Mouse (Mus musculus) intestine, postnatal 0 days (tissue): ENCODE measurements around the gene Fam184a. TPM values are rescaled to one million over a fixed set of nuclear protein-coding genes. Genes with fewer than 3 reads are reported as not detected.

Experiments
- ATAC-seq: fragments of 200-750 bp; cut with Nextera tagmentation; 2 replicates; pipeline ENCODE4 v1.8.0; 2017; ENCODE audit warnings: mild to moderate bottlenecking, moderate TSS enrichment, moderate library complexity
- H3K27ac ChIP-seq: fragments of 300-500 bp; sonication (generic); 2 replicates; pipeline ENCODE4 v1.5.1; 2014; ENCODE audit warnings: mild to moderate bottlenecking, low read depth, low read length, moderate library complexity
- H3K27me3 ChIP-seq: fragments of 300-500 bp; sonication (generic); replicated peaks from 2 replicates; pipeline ENCODE4 v1.6.1; 2014; ENCODE audit warnings: low read length, mixed read lengths; ENCODE audit not compliant: control insufficient read depth, insufficient read depth
- H3K36me3 ChIP-seq: fragments of 300-500 bp; sonication (generic); 2 replicates; pipeline ENCODE4 v1.6.1; 2014; ENCODE audit warnings: mild to moderate bottlenecking, moderate library complexity; ENCODE audit not compliant: control insufficient read depth, insufficient read depth
- H3K4me1 ChIP-seq: fragments of 300-500 bp; sonication (generic); replicated peaks from 2 replicates; pipeline ENCODE4 v1.6.1; 2014; ENCODE audit warnings: antibody characterized with exemption, low read length, mixed read lengths; ENCODE audit not compliant: control insufficient read depth, insufficient read depth
- H3K4me2 ChIP-seq: fragments of 300-500 bp; sonication (generic); replicated peaks from 2 replicates; pipeline ENCODE4 v1.6.1; 2014; ENCODE audit warnings: low read depth, mild to moderate bottlenecking, moderate library complexity
- H3K4me3 ChIP-seq: fragments of 300-500 bp; sonication (generic); 2 replicates; pipeline ENCODE4 v1.5.1; 2014; ENCODE audit warnings: low read depth, low read length
- H3K9ac ChIP-seq: fragments of 300-500 bp; sonication (generic); 2 replicates; pipeline ENCODE4 v1.6.1; 2014; ENCODE audit warnings: mild to moderate bottlenecking, low read depth, low read length
- H3K9me3 ChIP-seq: fragments of 300-500 bp; sonication (generic); 2 replicates; pipeline ENCODE4 v1.6.1; 2016; ENCODE audit warnings: mixed run types; ENCODE audit not compliant: control insufficient read depth
- CTCF ChIP-seq: sonication (generic); IDR thresholded peaks from 2 replicates; pipeline ENCODE4 v1.5.1; 2016; ENCODE audit warnings: low read depth, mild to moderate bottlenecking, control low read depth, antibody characterized with exemption, moderate library complexity
- WGBS: fragments of 180-500 bp; shearing (Covaris S2); extraction: QIAGEN DNeasy Blood & Tissue Kit; methylation state at CpG from one replicate; pipeline ENCODE4 v1.1.7; 2014; 5-methylcytosine and 5-hydroxymethylcytosine counted together
- polyA plus RNA-seq: library from polyadenylated mRNA; unstranded; fragments of >200 nt; fragmentation: Nextera tagmentation; extraction: Ambion mirVana; gene quantifications from 2 replicates; pipeline ENCODE4 v1.2.1, GENCODE M21; 2015

Fam184a gene
- polyA plus RNA-seq, 1 experiment from 2014 or later: 0.56 TPM

DNA sequence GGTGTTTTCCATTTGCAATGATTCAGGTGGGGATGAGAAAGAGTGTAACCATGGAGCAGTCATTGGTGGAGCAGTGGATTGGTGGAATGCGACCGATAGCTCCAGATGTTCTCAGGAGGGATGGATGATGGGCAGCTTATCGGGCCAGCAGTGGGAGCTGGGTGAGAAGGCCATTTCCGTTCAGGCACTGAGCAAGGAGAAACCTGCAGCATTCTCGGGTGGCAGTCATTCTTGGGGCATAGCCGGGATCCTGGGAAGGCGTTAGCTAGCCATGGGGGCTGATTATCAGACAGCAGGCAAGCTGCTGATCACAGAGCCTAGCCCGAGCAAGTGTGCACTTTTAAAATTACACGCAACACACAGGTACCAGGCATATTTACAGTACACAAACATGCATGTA, 46.4 kb downstream of the Fam184a start:
- no peaks in the 10 kb centered on the region for H3K27me3 ChIP-seq
- WGBS: 89% methylated on average over 9 of the region's 9 CpGs
- H3K36me3 ChIP-seq: no peaks in the 10 kb centered on the region
- no peaks in the 10 kb centered on the region for H3K9me3 ChIP-seq
- no peak overlapping the region for H3K9ac ChIP-seq
- no peak overlapping the region for H3K4me2 ChIP-seq
- no peak for ATAC-seq
- no peak overlapping the region for H3K27ac ChIP-seq
- no peaks in the 10 kb centered on the region for H3K4me1 ChIP-seq
- TF ChIP-seq CTCF: no peak
- no peak overlapping the region for H3K4me3 ChIP-seq

DNA sequence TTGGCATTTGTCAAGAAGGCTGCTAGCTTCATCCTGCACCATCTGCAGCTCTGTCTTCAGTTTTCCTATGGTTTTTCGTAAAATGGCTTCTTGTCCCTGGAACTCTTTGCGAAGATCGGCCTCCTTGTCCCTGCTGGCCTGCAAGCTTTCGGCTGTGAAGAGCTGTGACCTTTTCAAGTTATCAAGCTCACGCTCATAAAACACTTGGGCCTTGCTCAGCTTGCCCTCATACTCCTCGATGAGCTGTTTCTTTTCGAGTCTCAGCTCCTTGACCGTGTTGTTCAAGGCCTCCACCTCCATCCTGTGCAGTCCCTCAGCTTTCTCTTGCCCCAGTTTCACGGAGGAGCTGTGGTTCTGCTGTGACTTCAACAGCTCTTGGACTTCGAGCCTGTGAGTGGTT, 52.4 kb downstream of the Fam184a start:
- Histone ChIP-seq H3K27ac (no peak overlapping the region), H3K4me1 (no peaks in the 10 kb centered on the region), H3K9ac (no peak overlapping the region), H3K27me3 (no peaks in the 10 kb centered on the region), H3K4me2 (no peak overlapping the region), H3K36me3 (no peaks in the 10 kb centered on the region), H3K9me3 (no peaks in the 10 kb centered on the region), H3K4me3 (no peak overlapping the region)
- no peak for TF ChIP-seq CTCF
- ATAC-seq: no peak
- 88% methylated on average over 10 of the region's 10 CpGs for WGBS

DNA sequence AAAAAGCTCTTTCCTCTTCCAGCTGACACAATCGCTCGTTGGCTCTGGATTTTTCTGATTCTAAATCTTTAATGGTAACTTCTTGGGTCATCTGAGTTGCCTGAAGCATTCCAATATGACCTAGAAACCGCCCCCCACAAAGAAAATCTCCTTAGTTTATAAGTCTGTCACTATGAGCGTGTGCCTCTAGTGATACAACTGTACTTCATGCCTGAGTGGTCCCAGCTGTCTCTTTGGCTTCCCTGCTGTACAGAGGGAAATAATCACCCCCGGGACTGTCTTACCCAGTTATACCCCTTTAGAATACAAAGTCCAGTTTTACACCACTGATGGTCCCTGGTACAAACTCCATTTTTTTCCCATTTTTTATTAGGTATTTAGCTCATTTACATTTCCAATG, 56.2 kb downstream of the Fam184a start:
- no peak overlapping the region for H3K4me2 ChIP-seq
- H3K4me3 ChIP-seq: no peak overlapping the region
- H3K4me1 ChIP-seq: no peaks in the 10 kb centered on the region
- H3K9me3 ChIP-seq: no peaks in the 10 kb centered on the region
- H3K36me3 ChIP-seq: no peaks in the 10 kb centered on the region
- TF ChIP-seq CTCF: no peak
- no peaks in the 10 kb centered on the region for H3K27me3 ChIP-seq
- 62% methylated on average over 5 of the region's 5 CpGs for WGBS
- ATAC-seq: no peak
- H3K9ac ChIP-seq: no peak overlapping the region
- no peak overlapping the region for H3K27ac ChIP-seq

DNA sequence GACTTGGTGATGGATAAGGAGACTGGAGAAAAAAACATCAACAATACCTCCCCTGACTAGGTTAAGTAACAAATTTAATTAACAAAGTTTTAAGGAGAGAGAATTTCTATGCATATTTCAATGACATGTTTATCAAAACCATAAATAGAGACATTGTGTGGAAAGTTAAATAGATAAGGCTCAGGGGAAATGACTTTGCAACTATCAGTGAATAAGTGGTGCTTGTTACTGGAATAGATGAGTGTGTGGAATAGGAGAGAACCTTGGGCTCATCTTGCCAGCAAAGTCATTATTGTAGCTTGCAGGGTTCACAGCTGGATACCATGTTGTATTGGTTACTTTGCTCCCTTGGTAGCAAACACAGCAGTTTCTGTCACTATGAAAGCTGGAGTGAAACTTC, 59.7 kb downstream of the Fam184a start:
- TF ChIP-seq CTCF: no peak
- no peaks in the 10 kb centered on the region for H3K9me3 ChIP-seq
- no peak for ATAC-seq

DNA sequence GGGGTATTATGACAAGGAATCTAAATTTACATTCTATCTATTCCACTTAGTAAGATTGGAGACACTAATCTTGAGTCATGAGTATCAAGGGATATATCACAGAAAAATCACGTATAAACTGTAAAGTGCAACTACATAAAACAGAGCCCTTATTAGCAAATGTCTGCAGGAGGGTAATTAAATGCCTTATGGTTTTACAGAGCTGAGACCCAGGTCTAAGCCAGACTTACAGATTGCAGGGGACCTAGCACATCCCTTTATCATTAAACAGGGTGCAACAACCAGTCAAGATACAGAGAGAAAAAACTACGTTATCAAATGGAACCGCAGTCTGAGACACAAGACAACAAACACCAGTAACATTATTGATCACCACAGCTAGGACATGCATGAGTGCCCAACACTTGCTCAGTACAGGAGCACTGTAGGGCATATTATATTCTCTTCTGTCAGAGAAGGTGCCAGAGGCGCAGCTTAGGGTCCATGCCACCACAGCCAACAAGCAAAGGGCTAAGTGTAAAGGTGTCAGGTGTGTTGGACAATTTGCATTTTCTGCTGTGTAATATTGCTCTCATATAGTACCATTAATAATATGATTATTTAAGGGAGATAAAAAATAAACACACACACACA, 61.9 kb downstream of the Fam184a start:
- H3K9me3 ChIP-seq: no peaks in the 10 kb centered on the region
- H3K4me2 ChIP-seq: no peak overlapping the region
- no peaks in the 10 kb centered on the region for H3K4me1 ChIP-seq
- H3K27ac ChIP-seq: no peak overlapping the region
- no peak for TF ChIP-seq CTCF
- no peaks in the 10 kb centered on the region for H3K27me3 ChIP-seq
- WGBS: 77% methylated on average over 4 of the region's 4 CpGs
- no peak overlapping the region for H3K9ac ChIP-seq
- no peak for ATAC-seq
- no peak overlapping the region for H3K4me3 ChIP-seq
- no peaks in the 10 kb centered on the region for H3K36me3 ChIP-seq

More for the DNA sequence above, 59.7 kb downstream of the Fam184a start:
- no peaks in the 10 kb centered on the region for H3K4me1 ChIP-seq
- H3K4me2 ChIP-seq: no peak overlapping the region
- H3K27me3 ChIP-seq: no peaks in the 10 kb centered on the region
- H3K27ac ChIP-seq: no peak overlapping the region
- no peaks in the 10 kb centered on the region for H3K36me3 ChIP-seq
- no peak overlapping the region for H3K9ac ChIP-seq
- no peak overlapping the region for H3K4me3 ChIP-seq

DNA sequence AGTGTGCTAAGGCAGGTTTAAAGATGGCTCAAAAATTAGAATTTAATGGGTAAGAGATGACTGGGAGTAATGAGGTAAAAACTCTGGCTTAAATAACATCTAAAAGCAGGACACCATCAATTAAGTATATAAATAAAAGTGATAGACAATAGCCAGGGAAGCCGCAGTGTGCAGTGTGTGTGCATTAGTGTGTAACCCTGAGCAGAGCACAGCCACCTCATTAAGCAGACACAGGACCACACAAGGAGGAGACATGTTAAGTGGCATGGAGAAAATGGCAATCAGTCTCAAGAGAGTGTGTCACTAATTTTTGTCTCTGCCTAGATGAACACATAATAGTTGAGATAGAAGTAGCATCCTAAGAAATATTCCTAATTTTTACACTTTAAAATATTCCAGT, 62.4 kb downstream of the Fam184a start:
- Histone ChIP-seq H3K4me2 (no peak overlapping the region), H3K9me3 (no peaks in the 10 kb centered on the region), H3K36me3 (no peaks in the 10 kb centered on the region), H3K4me3 (no peak overlapping the region), H3K9ac (no peak overlapping the region), H3K4me1 (no peaks in the 10 kb centered on the region), H3K27ac (no peak overlapping the region), H3K27me3 (no peaks in the 10 kb centered on the region)
- TF ChIP-seq CTCF: no peak
- WGBS: 88% methylated on average over 1 of the region's 1 CpGs
- no peak for ATAC-seq

DNA sequence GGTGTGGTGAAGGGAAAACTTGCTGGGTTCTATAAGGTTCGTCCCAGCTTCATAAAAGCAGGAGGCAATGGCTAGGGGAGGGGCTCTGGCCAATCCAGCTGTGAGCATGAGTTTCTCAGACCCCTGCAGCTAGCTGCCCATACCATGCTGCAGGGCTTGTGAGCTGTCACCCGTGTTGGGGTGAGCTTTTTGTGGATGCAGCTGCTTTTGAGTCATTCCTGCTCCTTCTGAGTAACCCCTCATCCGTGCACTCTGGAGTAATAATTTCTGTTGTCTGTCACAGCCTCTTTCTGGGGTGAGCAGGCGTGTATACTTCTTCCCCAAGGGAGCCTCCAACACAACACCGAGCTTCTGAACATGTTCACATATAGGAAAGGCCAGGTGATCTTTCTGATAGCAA, 63.0 kb downstream of the Fam184a start:
- Histone ChIP-seq H3K9ac (no peak overlapping the region), H3K27me3 (no peaks in the 10 kb centered on the region), H3K27ac (no peak overlapping the region), H3K4me2 (no peak overlapping the region), H3K36me3 (no peaks in the 10 kb centered on the region), H3K4me1 (no peaks in the 10 kb centered on the region), H3K4me3 (no peak overlapping the region), H3K9me3 (no peaks in the 10 kb centered on the region)
- no peak for TF ChIP-seq CTCF
- WGBS: 61% methylated on average over 5 of the region's 5 CpGs
- no peak for ATAC-seq
